Mouse (Mus musculus) testis, adult 2 months (tissue): ENCODE results near the gene Dusp3.

Experiments used
- CTCF ChIP-seq: fragments of 200-500 bp; IDR thresholded peaks from 2 replicates; pipeline ENCODE4 v1.5.1; 2012; ENCODE audit warnings: low read depth, mild to moderate bottlenecking, inconsistent platforms, low read length, moderate library complexity; ENCODE audit not compliant: control insufficient read depth, insufficient read depth, insufficient replicate concordance
- POLR2A ChIP-seq: fragments of 200-500 bp; IDR thresholded peaks from 2 replicates; pipeline ENCODE4 v1.6.1; 2012; ENCODE audit warnings: low read depth, mild to moderate bottlenecking, inconsistent platforms, low read length, moderate library complexity; ENCODE audit not compliant: control insufficient read depth

DNA sequence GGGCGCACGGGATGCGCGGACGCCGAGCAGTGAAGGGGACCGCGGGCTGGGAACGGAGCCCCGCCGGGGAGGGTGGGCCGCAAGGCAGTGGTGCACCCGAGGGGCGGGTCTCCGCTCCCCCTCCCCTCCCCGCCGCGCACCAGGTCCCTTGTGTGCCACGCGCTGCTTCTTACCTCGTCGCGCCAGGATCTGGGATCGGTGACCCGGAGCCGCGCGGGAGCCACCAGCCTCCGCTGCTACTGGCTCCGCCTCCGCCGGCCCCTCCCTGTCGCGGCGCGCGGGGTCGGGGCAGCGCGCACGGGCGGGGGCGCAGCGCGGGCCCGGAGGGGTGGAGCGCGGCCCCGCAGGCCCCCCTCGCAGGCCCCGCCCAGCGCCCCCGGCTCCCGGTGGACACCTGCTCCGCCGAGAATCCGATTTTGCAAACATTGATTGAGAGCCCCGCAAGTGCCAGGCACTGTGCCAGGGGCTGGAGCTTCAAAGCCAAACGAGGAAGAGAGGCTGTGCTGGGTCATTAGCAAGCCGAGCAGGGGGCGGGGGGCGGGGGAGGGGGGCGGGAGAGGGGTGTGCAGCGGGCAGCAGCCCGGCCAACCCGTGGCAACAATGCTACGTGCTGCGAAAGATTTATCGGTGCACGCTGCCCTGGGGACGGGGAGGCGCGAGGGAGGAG lies 40.0 kb upstream of the Dusp3 start:
- TF ChIP-seq CTCF (no peak), POLR2A (no peak)
